Mouse (Mus musculus) c-Kit-negative CD71-positive TER-119-positive erythroid progenitor cells, embryonic 14.5 days (primary cell): ENCODE results near the gene Celsr2.

Source experiments
- DNase-seq: peaks from one replicate; pipeline ENCODE4 v3.0.0-alpha.2; 2013; ENCODE audit warnings: low read depth, low spot score

Celsr2 gene

DNA sequence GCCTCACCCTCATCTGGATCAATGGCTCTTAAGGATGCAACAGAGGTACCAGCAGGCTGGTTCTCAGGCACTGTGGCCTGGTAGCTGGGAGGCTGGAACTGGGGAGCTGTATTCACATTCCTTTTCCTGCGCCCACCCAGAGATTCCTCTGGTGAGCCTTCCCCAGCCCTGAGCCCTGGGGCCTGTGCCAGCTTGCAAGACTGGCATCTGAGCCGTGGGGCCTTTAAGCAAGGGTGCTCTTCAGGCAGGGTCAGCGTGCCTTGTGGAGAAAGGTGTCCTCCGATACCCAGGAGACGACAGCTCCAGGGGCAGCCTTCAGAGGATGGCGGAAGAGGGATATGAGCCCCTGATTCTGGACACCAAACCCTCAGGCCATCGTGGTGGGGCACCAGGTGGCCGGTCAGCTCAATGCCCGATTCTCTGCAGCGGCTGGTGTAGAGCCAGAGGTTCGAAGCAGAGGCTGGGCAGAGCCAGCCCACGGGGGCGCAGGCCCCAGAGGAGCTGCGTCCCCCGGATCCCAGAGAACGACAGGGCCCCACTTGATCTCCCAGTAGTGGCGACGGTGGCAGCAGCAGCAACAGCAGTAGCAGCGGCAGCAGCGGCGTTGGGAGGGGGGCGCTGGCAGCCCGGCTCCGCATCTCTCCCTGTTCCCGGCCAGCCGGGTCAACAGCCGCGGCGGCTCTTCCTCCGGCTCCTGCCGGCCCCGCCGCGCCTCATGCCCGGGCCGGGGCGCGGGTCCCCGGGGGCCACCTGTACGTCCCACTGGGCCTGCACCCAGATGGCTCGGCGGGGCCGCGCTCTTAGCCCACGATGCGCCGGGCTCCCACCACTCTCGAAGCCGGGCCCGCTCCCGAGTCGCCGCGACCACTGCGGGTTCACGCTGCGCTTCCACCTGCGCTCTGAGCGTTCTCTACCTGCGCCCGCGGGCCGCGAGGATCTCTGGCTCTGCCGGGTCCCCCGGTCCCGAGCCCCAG is at the start of gene Celsr2:
Celsr2 (minus strand) TSS at position 696 of the 974 bp plus-strand sequence.
- no peak for DNase-seq

DNA sequence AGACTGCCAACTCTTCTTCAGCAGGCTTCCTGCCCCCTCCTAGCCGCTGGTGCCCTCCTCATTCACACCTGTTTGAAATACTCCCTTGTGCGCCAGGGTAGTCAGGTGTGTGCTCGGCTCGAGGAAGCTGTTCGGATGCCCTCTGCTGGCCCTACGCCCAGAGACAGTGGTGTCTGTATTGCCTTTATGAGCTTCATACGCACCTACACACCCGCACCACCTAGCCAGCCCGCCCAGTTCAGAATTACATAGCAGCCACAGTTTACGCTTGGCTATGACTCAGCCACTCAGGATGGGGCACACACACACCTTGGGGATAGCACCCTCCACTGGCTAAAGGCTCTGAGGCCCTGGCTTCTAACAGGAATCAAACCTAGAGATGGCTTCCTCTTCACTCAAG is 43.5 kb upstream of the Celsr2 start:
- DNase-seq, result no peak

GRCm38 (mm10) chr3:108458380-108458779 is 43.0 kb upstream of the Celsr2 start:
- no peak for DNase-seq

- DNase-seq, result no peak
Measured at GRCm38 (mm10) chr3:108454172-108454571, 38.8 kb upstream of the Celsr2 start.

DNA sequence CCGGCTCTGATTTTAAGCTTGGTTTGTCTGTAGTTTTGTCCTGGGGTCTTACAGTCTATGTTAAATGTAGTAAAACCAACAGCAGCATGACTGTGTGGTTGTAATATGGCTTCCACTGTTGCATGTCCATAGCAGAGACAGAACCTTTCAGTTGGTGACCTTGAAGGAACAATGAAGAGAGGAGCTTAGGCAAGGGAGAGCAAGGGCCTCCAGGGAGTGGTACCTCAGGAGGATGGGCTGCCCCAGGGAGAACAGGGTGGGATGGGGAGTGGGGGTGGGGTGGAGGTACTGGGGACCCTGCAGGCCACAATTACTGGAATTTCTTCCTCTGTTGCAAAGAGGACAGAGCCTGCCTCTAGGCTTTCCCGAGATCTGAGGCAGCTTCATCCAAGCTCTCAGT is 36.6 kb upstream of the Celsr2 start:
- no peak for DNase-seq

- DNase-seq, result no peak
Measured at GRCm38 (mm10) chr3:108445366-108445705, 30.0 kb upstream of the Celsr2 start.

DNA sequence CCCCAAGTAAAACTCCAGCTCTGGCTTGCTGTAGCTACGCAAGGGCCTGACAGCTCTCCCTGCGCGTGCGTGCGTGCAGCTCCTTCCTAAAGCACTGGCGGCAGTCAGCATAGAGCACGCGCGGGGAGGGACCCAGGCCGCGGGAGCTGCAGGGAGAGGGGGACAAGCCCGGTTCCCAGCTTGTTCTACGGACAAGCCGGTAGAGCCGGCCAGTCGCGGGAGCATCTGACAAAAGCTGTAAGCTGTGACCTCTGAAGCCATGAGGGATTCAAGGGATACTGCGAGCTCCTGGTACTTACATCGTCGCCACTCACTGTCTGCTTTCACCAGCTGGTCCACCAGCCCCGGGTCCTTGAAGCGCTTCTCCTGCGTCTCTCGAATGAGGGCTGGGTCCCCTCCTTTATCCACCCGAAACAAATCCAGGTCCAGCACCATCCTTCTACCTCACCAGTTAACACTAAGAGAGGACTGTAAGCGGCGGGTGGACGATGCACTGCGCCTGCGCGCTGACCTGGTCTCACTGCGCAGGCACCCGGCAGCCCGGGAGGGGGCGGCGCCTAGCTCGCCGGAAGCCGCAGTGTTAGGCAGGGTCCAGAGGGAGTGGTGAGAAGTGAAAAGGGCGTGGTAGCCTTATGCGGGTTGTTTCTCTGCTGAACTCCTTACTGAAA is 29.5 kb upstream of the Celsr2 start, which contains the start of gene Sars:
Sars (minus strand) TSS at position 512 of the 668 bp plus-strand sequence.
- peak; percentile 90 for DNase-seq

DNA sequence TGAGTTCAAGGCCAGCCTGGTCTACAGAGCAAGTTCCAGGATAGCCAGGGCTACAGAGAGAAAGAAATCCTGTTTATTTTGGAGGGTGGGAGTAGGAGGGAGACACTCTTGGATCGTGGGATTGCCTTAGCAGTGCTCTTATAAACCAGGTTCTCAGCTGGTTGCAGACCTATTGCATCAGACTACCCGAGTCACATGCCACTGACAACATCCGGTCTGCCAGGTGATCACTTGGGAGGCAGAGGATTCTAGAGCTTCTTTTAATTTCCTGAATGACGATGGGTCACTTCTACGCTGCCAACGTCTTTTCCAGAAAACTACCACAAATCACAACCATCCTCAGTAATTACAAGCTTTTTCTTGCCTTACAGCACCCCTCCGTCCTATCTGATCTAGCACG is 28.7 kb upstream of the Celsr2 start:
- DNase-seq, result peak; percentile 72

- DNase-seq, result no peak
Measured at GRCm38 (mm10) chr3:108436380-108436714, 21.0 kb upstream of the Celsr2 start.

GRCm38 (mm10) chr3:108435701-108436379 is 20.5 kb upstream of the Celsr2 start:
- DNase-seq, result no peak

DNA sequence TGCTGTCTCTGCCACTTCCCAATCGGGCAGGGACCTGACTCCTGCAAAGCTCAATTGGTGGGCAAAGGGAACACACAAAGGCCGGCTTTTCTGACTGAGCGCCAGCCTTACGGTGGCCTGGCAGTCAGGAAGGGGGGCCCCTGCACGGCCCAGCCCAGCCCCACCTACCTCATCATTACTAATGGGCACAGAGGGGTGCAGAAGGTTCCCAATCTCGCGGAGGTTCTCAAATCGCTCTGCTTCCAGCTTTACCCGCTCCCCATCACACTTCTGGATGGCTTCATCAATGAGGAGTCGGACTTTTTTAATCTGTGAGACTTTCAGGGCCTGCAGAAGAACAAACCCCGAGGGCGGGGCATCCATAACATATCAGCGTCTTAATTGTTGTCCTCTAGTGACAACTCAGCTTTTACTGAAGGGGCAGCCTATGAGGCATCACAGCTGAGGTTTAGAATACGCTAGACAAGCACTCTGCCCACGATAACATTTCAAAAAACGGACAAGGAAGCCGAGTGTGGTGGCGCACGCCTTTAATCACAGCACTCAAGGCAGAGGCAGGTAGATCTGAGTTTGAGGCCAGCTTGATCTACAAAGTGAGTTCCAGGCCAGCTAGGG is 18.6 kb upstream of the Celsr2 start:
- DNase-seq, result no peak

DNA sequence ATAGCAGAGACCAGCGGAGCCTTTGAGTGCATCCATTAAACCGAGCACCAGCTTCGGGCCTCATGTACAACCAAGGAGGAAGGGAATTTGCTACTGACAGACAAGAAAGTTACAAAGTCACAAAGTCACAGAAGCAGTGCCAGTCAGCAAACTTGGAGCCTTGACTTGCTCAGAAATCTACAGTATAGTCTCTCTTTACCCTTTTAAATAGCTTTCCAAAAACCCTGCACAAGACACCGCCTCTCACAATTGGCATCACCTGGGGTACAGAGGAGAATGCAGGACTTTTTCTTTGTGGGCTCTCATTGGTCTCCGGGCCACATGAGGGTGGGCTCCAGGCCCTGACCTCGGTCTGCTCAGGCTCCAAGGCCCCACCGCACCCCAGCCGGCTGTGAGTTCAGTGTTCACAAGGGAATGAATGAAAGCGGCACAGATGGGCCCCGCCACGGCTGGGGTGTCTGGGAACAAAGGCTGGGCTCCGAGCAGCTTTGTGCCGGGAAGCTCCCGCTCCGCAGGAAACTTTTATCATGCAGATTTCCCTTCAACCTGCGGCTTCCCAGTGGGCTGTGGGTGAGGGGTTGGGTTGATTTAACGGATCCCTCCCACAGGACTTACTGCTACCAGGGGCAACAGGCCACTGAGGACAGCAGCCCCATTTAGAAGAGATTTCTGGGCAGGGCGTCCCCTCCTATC is 18.0 kb upstream of the Celsr2 start:
- no peak for DNase-seq

- DNase-seq, result no peak
Measured at GRCm38 (mm10) chr3:108432542-108433187, 17.3 kb upstream of the Celsr2 start.

- no peak for DNase-seq
Measured at GRCm38 (mm10) chr3:108425624-108426018, 10.3 kb upstream of the Celsr2 start.

DNA sequence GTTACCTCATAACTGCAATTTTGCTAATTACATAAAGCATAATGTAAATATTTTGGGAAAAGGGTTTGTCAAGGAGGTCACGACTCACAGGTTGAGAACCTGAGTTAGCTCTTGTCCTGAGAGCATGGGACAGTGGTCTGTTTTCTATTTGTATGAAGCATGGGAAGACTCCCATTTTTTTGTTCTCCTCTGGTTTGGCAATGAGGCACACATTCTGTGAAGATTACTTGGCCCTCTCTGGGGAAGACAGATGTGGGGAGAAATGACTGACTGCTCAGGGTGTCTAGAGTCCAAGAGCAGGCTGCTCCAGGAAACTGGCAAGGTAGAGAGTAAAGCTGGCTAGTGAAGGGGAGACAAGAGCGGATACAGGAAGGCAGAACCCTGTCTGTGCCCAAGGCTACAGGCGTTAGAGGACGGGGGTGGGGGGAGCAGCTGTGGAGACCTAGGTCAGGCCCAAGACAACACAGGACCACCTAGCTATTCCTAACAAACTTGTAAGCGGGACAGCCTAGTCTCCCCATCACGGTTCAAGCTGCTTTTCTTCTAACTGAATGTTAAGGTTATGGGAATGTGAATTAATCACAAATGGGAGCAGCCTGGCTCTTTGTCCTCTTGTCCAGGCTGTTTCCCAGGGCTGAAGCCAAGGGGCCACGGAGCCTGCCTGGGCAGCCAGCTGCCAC is 9.7 kb upstream of the Celsr2 start:
- no peak for DNase-seq

GRCm38 (mm10) chr3:108423844-108424801 is 8.8 kb upstream of the Celsr2 start:
- no peak for DNase-seq

DNA sequence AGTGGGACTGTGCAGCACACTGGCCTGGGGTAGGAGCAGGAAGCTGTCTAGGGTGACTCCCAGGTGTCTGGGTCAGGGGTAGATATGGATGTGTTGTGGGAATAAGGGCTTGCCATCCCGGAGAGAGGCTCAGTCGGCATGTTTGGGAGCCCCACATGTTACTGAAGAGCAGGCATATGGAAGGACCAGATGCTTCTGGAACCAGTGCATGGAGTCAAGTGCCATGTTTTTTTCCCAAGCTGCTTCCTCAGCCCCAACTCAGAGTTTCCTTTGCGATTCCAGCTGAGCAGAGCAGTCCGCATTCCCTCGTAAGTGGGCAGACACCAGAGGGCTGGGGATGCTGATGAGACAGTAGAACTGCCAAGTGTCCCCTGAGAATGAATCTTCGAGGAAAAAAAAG is 7.7 kb upstream of the Celsr2 start:
- DNase-seq, result no peak

DNA sequence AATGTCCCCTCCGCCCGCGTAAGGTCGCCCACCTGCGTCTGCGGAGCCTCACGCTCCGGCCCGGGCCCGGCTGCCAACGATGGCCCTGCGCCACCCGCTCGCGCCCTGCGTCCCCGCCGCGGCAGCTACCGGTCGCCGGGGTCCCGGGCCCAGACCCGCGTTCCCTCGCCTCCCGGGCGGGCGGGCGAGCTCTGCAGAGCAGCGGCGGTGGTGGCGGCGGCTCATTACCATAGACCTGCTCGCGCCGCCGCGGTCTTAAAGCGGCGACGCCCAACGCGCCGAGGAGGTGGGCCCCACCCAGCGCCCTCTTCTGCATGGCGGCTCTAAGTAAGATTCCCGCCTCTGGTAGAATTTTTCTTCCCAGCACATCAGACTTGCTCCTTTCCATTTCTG is 475 bp upstream of the Celsr2 start:
- DNase-seq, result no peak
